ENCODE assay signal across 21 mouse cellular contexts in the genomic region with DNA sequence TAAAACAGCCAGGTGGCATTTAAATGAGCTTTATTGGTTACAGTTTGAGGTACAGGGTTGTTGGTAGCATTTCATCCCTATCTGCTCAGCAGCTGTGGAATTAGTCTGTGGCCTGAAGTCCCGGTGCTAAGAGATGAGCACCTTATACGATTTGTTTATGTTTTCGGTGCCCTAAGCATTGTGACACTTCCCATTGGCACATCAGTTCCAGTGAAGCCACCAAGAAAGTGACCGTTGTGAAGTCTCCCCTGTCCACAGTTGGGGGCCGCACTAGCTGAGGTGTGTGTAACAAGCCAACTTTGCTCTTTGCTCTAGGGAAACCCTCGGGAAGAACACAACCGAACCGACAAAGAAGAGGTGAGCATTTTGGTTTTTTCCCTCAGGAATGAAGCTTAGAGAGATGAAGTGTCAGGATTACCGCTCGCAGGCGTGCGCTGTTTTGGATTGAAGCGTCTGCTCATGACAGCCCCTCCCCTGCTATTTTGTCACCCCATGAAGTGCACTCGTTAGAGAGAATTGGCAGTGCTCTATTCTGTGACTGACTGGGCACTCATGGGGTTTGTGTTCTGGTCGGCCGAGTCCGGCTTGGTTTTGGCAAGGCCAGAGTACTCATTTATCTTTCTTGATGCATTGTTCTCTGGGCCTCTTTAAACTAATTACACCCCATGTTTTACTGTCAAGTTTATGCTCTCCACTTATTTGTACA. TPM values are rescaled to one million over a fixed set of nuclear protein-coding genes. Genes with fewer than 3 reads are reported as not detected.
A peak's percentile ranks its signal among the peaks of the same experiment; 100 is the strongest.
DNase-seq lines count a peak whose midpoint lies in the region; ATAC-seq lines count a peak whose summit lies in the region.
"Had no signal": no experiment of that assay in that cellular context is flagged by ENCODE, and none has a peak within 500 bp of the region (broad histone marks: within the 10 kb centered on the region; RNA-seq: fewer than 3 reads in every experiment).

No protein-coding gene starts in this region.

- peaks cover 9% of the 10 kb centered on the region for H3K36me3 ChIP-seq in heart, embryonic 12.5 days
- H3K36me3 ChIP-seq: intestine, embryonic 15.5 days had no signal

- no peak for ATAC-seq in heart, embryonic 12.5 days (ENCODE audit: insufficient number of reproducible peaks, low FRiP score)
- ATAC-seq in megakaryocyte, adult 5-6 weeks (ENCODE audit: poor library complexity, severe bottlenecking), result peak; percentile 47
- ATAC-seq: intestine, embryonic 15.5 days; midbrain, embryonic 13.5 days had no signal

- H3K27ac ChIP-seq in heart, embryonic 12.5 days (ENCODE audit: poor library complexity, severe bottlenecking), result no peak overlapping the region
- H3K27ac ChIP-seq: intestine, embryonic 15.5 days; midbrain, embryonic 13.5 days had no signal

- no peak overlapping the region for H3K4me2 ChIP-seq in heart, embryonic 12.5 days
- H3K4me2 ChIP-seq: intestine, embryonic 15.5 days; midbrain, embryonic 13.5 days had no signal

- no peak overlapping the region for H3K4me3 ChIP-seq in heart, embryonic 12.5 days
- H3K4me3 ChIP-seq: erythroblast, embryonic 14.5 days; intestine, embryonic 15.5 days; midbrain, embryonic 13.5 days had no signal

- peaks cover 6% of the 10 kb centered on the region; the same call in 1 of the 2 replicates for H3K4me1 ChIP-seq in heart, embryonic 12.5 days (replicated peaks)
- H3K4me1 ChIP-seq: intestine, embryonic 15.5 days; midbrain, embryonic 13.5 days had no signal

- no peaks in the 10 kb centered on the region for H3K9me3 ChIP-seq in heart, embryonic 12.5 days (replicated peaks)
- H3K9me3 ChIP-seq: intestine, embryonic 15.5 days; midbrain, embryonic 13.5 days had no signal

- whole genome bisulfite sequencing in heart, embryonic 12.5 days, result 83% methylated on average over 17 of the region's 17 CpGs

- intact Hi-C loops in left cerebral cortex, postnatal 4 days (cut with DNase I), result no loop called here

- H3K27me3 ChIP-seq in heart, embryonic 12.5 days (replicated peaks), result no peaks in the 10 kb centered on the region
- H3K27me3 ChIP-seq: intestine, embryonic 15.5 days; midbrain, embryonic 13.5 days had no signal

- no peak overlapping the region for H3K9ac ChIP-seq in heart, embryonic 12.5 days
- H3K9ac ChIP-seq: intestine, embryonic 15.5 days; midbrain, embryonic 13.5 days had no signal

- peak; percentile 38 to 52 for DNase-seq in heart, adult 18-20 months
- peak; percentile 6 for DNase-seq in left cerebral cortex, postnatal 4 days
- DNase-seq in left cerebral cortex, adult 11 months (ENCODE audit: low spot score), result no peak
- peak; percentile 28 for DNase-seq in Muller cell, postnatal 12 days (ENCODE audit: inconsistent ontology term)
- DNase-seq in urinary bladder, adult 18-20 months (ENCODE audit: low spot score in 2 of 2), result no peak
- DNase-seq: cerebellum, adult 11 months; cerebellum, postnatal 25 days; lung, adult 18-20 months; lung, postnatal 4 days; spleen, adult 18-20 months; thymus, adult 18-20 months had no signal

RNA-seq across cellular contexts. Expression of gene Gnptab, which starts 33.5 kb away (rescaled TPM):
- 10 to 100 TPM; 25.5 to 25.9 TPM for total RNA-seq in heart, adult 18-20 months (2021)
- polyA plus RNA-seq in heart, embryonic 12.5 days (2016; fragmentation: Nextera tagmentation; extraction: Ambion mirVana), result 11.2 and 12.8 TPM in 2 replicates
- 10 to 100 TPM; 95.3 to 97.6 TPM for total RNA-seq in left cerebral cortex, postnatal 4 days (2021)
- total RNA-seq in megakaryocyte, adult 5-6 weeks (2015), result 55.8 and 57.4 TPM in 2 replicates
- 29.4 and 33.3 TPM in 2 replicates for total RNA-seq in megakaryocyte, adult 5-6 weeks (2017)

RNA-seq across cellular contexts. Expression of gene Dram1, which starts 33.6 kb away (rescaled TPM):
- total RNA-seq in heart, adult 18-20 months (2021), result 1 to 10 TPM; 2.9 to 4.2 TPM
- 0.91 and 1.2 TPM in 2 replicates for polyA plus RNA-seq in heart, embryonic 12.5 days (2016; fragmentation: Nextera tagmentation; extraction: Ambion mirVana)
- total RNA-seq in left cerebral cortex, postnatal 4 days (2021), result 1 to 10 TPM; 1.6 to 2.1 TPM
- 45.0 and 46.2 TPM in 2 replicates for total RNA-seq in megakaryocyte, adult 5-6 weeks (2015)
- total RNA-seq in megakaryocyte, adult 5-6 weeks (2017), result 35.5 and 36.0 TPM in 2 replicates
- polyA plus RNA-seq: erythroblast, embryonic 14.5 days had no signal

RNA-seq across cellular contexts. Expression of gene Sycp3, which starts 46.9 kb away (rescaled TPM):
- total RNA-seq in heart, adult 18-20 months (2021), result under 1 TPM in 1 of 2 experiments, not detected in 1; 0.41 TPM
- polyA plus RNA-seq in heart, embryonic 12.5 days (2016; fragmentation: Nextera tagmentation; extraction: Ambion mirVana), result 0.50 TPM in 1 of 2 replicates, not detected in the other
- total RNA-seq in left cerebral cortex, postnatal 4 days (2021), result 1 to 10 TPM in 1 of 2 experiments, under 1 TPM in 1; 0.54 to 1.2 TPM
- total RNA-seq in megakaryocyte, adult 5-6 weeks (2015), result not detected in 2 replicates
- total RNA-seq in megakaryocyte, adult 5-6 weeks (2017), result 0.62 TPM in 1 of 2 replicates, not detected in the other
- total RNA-seq: liver, adult 2 months had no signal
- polyA plus RNA-seq: embryonic facial prominence, embryonic 11.5 days; erythroblast, embryonic 14.5 days; kidney, embryonic 14.5 days; large intestine, adult 2 months; liver, adult 2 months; stomach, embryonic 14.5 days had no signal

Comparison
In these comparisons a context has a peak if more than half of its experiments do, and no peak if none do; other contexts are left out.
1. DNase-seq: peak in heart, adult 18-20 months (2 of 2), left cerebral cortex, postnatal 4 days (single experiment) and Muller cell, postnatal 12 days (single experiment); none in left cerebral cortex, adult 11 months (single experiment) and urinary bladder, adult 18-20 months (0 of 2).
2. RNA of gene Dram1, which starts 33.6 kb away (total RNA-seq): 35.5 to 46.2 TPM in megakaryocyte, adult 5-6 weeks; 2.9 to 4.2 TPM in heart, adult 18-20 months and 1.6 to 2.1 TPM in left cerebral cortex, postnatal 4 days; every median in the first group is over 4 times any median in the second.